Mouse (Mus musculus) hindbrain, embryonic 10.5 days (tissue): ENCODE measurements around the gene Prss16. TPM values are rescaled to one million over a fixed set of nuclear protein-coding genes. Genes with fewer than 3 reads are reported as not detected.

ENCODE experiments used
- DNase-seq: peaks from one replicate; pipeline ENCODE4 v3.0.0-alpha.2; 2017; ENCODE audit warnings: low spot score
- H3K27ac ChIP-seq: fragments of 300-500 bp; sonication (generic); 2 replicates; pipeline ENCODE4 v1.5.1; 2016; ENCODE audit warnings: mild to moderate bottlenecking, moderate library complexity
- H3K27me3 ChIP-seq: fragments of 300-500 bp; sonication (generic); 2 replicates; pipeline ENCODE4 v1.6.1; 2016; ENCODE audit warnings: mild to moderate bottlenecking; ENCODE audit not compliant: poor library complexity, insufficient read depth, severe bottlenecking
- H3K36me3 ChIP-seq: fragments of 300-500 bp; sonication (generic); 2 replicates; pipeline ENCODE4 v1.6.1; 2016; ENCODE audit warnings: mild to moderate bottlenecking, moderate library complexity
- H3K4me1 ChIP-seq: fragments of 300-500 bp; sonication (generic); replicated peaks from 2 replicates; pipeline ENCODE4 v1.6.1; 2016; ENCODE audit warnings: mild to moderate bottlenecking
- H3K4me3 ChIP-seq: fragments of 300-500 bp; sonication (generic); 2 replicates; pipeline ENCODE4 v1.5.1; 2016; ENCODE audit warnings: mild to moderate bottlenecking, moderate library complexity
- H3K9me3 ChIP-seq: fragments of 300-500 bp; sonication (generic); 2 replicates; pipeline ENCODE4 v1.6.1; 2016; ENCODE audit warnings: mild to moderate bottlenecking, moderate library complexity
- WGBS: fragments of 180-500 bp; shearing (Covaris S2); methylation state at CpG from one replicate; pipeline ENCODE4 v1.1.7; 2016; 5-methylcytosine and 5-hydroxymethylcytosine counted together
- polyA plus RNA-seq: library from polyadenylated mRNA; unstranded; fragments of >200 nt; fragmentation: Nextera tagmentation; extraction: Ambion mirVana; gene quantifications from 2 replicates; pipeline ENCODE4 v1.2.1, GENCODE M21; 2016

Prss16 gene
- polyA plus RNA-seq, 1 experiment from 2014 or later = 0.18 TPM

GRCm38 (mm10) chr13:22033741-22034442, 24.4 kb upstream of the Prss16 start:
- peak overlapping the region; percentile 87 for H3K27ac ChIP-seq
- 62% methylated on average over 5 of the region's 5 CpGs for WGBS
- no peaks in the 10 kb centered on the region for H3K36me3 ChIP-seq
- peaks cover 25% of the 10 kb centered on the region for H3K4me1 ChIP-seq
- no peaks in the 10 kb centered on the region for H3K9me3 ChIP-seq
- no peaks in the 10 kb centered on the region for H3K27me3 ChIP-seq
- no peak for DNase-seq
- H3K4me3 ChIP-seq = peak overlapping the region; percentile 57

DNA sequence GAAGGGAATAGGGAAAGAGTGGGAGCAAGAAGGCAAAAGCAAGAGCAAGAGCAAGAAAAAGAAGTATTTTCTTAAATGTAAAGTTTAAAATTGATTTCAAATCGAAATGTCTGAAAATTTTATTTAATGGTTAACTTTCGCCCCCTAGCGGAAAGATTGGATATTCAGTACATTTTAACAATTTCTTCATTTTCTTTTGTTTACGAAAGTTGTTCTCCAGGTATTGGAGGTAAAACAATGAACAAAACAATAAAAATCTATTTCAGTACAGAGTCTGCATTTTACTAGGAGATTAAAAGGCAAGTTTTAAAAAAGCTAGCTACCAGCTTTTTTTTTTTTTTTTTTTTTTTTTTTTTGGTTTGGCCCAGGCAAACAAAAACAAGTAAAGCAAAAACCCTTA, 21.0 kb upstream of the Prss16 start:
- H3K36me3 ChIP-seq = no peaks in the 10 kb centered on the region
- peaks cover 26% of the 10 kb centered on the region for H3K4me1 ChIP-seq
- 20% methylated on average over 4 of the region's 4 CpGs for WGBS
- no peak for DNase-seq
- no peaks in the 10 kb centered on the region for H3K9me3 ChIP-seq
- no peaks in the 10 kb centered on the region for H3K27me3 ChIP-seq
- H3K27ac ChIP-seq = no peak overlapping the region
- no peak overlapping the region for H3K4me3 ChIP-seq

- no peaks in the 10 kb centered on the region for H3K27me3 ChIP-seq
- peak; percentile 55 for DNase-seq
- 31% methylated on average over 8 of the region's 8 CpGs for WGBS
- no peaks in the 10 kb centered on the region for H3K9me3 ChIP-seq
- H3K27ac ChIP-seq = no peak overlapping the region
- no peaks in the 10 kb centered on the region for H3K36me3 ChIP-seq
- H3K4me1 ChIP-seq = peaks cover 27% of the 10 kb centered on the region
- H3K4me3 ChIP-seq = no peak overlapping the region
These were observed 20.4 kb upstream of the Prss16 start for GRCm38 (mm10) chr13:22029928-22030327.

DNA sequence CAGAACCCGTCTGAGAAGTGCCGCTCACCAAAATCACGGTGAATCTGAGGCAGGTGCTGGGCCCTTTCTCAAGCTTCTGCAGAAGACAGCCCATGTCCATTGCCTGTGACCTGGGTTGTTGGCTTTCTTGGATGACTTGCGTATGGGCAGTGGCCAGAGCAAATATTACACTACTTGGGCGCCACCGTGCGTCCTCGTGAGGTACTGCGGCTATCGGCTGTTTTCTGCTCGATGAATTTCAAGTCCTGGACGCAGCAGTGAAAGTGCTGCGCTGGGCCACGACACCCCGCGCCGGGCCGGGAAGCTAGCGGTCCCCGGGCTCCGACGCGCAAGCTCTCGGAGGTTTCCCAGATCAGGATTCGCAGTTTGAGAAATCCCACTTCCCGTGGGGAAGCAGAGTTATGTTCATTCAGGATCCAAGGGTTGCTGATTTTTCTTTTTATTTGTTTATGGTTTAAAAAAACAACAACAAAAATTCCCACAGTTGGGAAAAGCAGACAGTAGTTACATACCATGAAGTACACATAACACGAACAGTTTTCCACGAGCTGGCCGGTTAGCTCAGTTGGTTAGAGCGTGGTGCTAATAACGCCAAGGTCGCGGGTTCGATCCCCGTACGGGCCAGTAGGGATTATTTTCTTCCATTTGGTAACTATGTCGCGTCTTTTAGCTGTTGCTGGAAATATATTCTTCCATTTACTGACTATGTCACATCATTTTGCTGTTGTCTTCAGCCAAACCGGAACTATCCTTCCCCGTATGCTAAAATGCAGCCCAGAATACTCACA, 19.3 kb upstream of the Prss16 start:
- peaks cover 16% of the 10 kb centered on the region for H3K4me1 ChIP-seq
- H3K36me3 ChIP-seq = no peaks in the 10 kb centered on the region
- H3K27ac ChIP-seq = peak overlapping the region; percentile 86
- H3K9me3 ChIP-seq = no peaks in the 10 kb centered on the region
- WGBS = under 1% methylated on average over 40 of the region's 40 CpGs
- peak; percentile 96 for DNase-seq
- H3K27me3 ChIP-seq = no peaks in the 10 kb centered on the region
- peak overlapping the region; percentile 59 for H3K4me3 ChIP-seq

DNA sequence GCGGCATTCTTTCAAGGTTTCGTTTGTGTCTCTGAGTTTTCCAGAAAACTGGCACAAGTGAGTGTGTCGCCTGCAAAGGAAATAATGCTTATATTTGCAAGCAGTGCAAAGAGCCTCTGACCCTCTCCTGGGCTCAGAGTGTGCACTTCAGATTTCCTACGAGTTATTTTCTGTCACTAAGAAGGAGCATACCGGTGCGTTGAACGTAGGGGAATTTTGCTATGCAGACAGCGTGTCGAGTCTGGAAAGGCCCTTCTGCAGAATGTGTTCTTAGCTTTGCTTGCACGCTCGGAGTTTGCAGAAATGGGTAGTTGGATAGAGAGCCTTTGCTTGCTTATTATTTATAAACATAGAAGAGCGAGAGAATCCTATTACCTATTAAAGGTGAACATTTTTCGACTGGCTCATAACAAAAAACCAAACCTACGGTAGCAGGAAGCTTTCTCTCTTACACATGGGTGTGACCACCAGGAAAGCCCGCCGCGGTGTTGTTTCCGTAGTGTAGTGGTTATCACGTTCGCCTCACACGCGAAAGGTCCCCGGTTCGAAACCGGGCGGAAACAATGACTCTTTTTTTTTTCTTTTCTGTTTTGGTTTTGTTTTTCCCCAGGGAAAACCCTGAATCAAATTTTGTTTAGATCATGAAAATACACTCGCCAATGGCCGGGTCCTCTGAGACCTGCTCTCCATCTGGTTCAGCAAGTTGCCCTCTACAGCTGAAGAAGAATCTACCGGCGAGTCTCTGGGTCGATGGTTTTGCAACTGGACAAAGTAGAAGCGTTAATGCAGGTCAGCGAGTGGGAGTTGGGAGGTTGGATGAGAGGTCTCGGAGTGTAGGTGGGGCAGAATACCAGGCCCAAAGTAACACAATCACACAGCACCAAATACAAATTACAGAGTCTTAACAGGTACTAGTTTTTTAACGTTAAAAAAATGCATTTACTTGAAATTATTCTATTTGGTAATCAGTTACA, 16.8 kb upstream of the Prss16 start:
- H3K4me1 ChIP-seq = peaks cover 15% of the 10 kb centered on the region
- H3K36me3 ChIP-seq = no peaks in the 10 kb centered on the region
- 1% methylated on average over 35 of the region's 35 CpGs for WGBS
- peak; percentile 90 for DNase-seq
- H3K4me3 ChIP-seq = peak overlapping the region; percentile 62
- no peaks in the 10 kb centered on the region for H3K27me3 ChIP-seq
- H3K9me3 ChIP-seq = no peaks in the 10 kb centered on the region
- H3K27ac ChIP-seq = peak overlapping the region; percentile 79

DNA sequence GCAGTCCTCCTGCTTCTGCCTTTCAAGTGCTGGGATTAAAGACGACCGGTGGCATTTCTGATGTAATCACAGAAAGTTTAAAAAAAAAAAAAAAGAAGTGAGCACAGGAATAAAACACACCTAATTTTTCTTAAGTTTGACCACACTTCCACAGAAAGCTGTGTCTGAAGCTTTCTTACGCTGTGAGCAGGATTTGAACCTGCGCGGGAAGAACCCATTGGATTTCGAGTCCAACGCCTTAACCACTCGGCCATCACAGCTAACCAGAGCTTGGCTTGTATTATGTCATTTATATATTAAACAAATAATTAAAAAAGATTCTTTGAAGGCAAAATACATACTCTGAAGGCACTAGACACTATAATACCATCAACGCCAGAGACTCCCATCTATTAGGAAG, 12.7 kb upstream of the Prss16 start:
- under 1% methylated on average over 9 of the region's 9 CpGs for WGBS
- peak overlapping the region; percentile 60 for H3K4me3 ChIP-seq

DNA sequence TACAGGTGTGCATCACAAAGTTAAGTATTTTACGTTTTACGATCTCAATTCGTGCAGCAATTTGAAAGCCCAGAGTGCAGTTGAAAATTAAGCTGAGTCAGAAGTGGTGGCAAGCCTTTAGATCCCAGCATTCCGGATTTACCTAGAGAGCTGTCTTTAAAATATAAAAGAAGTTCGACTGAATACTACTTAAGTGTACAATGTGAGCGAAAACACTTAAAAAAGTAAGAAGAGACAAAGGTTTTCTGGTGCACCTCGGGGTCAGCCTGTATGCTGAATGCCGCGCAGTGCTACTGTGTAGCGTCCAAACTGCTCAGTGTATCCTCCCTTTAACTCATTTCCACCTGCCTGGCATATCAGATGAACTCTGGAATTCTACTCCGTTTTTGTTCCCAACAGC, 12.0 kb upstream of the Prss16 start:
- DNase-seq = no peak

More for the DNA sequence above, 12.7 kb upstream of the Prss16 start:
- Histone ChIP-seq H3K9me3 (no peaks in the 10 kb centered on the region), H3K36me3 (no peaks in the 10 kb centered on the region), H3K4me1 (peaks cover 18% of the 10 kb centered on the region), H3K27me3 (peaks cover 35% of the 10 kb centered on the region), H3K27ac (no peak overlapping the region)
- peak; percentile 86 for DNase-seq

GRCm38 (mm10) chr13:22020901-22021339, 11.4 kb upstream of the Prss16 start:
- WGBS = under 1% methylated on average over 8 of the region's 8 CpGs
- peaks cover 42% of the 10 kb centered on the region for H3K27me3 ChIP-seq
- DNase-seq = peak; percentile 63
- no peaks in the 10 kb centered on the region for H3K36me3 ChIP-seq
- H3K27ac ChIP-seq = no peak overlapping the region
- H3K9me3 ChIP-seq = no peaks in the 10 kb centered on the region
- peaks cover 16% of the 10 kb centered on the region for H3K4me1 ChIP-seq
- peak overlapping the region; percentile 60 for H3K4me3 ChIP-seq

More for the DNA sequence above, 12.0 kb upstream of the Prss16 start:
- peak overlapping the region; percentile 60 for H3K4me3 ChIP-seq
- H3K36me3 ChIP-seq = no peaks in the 10 kb centered on the region
- H3K4me1 ChIP-seq = peaks cover 18% of the 10 kb centered on the region
- WGBS = under 1% methylated on average over 11 of the region's 11 CpGs
- H3K27ac ChIP-seq = 0 out of 2 replicates have a peak overlapping the region, but pooled peaks have one; percentile 12
- no peaks in the 10 kb centered on the region for H3K9me3 ChIP-seq
- H3K27me3 ChIP-seq = peaks cover 36% of the 10 kb centered on the region

GRCm38 (mm10) chr13:22019934-22020835, 10.6 kb upstream of the Prss16 start:
- Histone ChIP-seq H3K4me1 (peaks cover 11% of the 10 kb centered on the region; the same call in 1 of the 2 replicates), H3K27me3 (peaks cover 47% of the 10 kb centered on the region), H3K4me3 (peak overlapping the region; percentile 60), H3K27ac (no peak overlapping the region), H3K36me3 (no peaks in the 10 kb centered on the region), H3K9me3 (peaks cover 2% of the 10 kb centered on the region; the same call in 1 of the 2 replicates)
- under 1% methylated on average over 44 of the region's 44 CpGs for WGBS
- DNase-seq = peak; percentile 46

GRCm38 (mm10) chr13:22015479-22016450, 6.2 kb upstream of the Prss16 start:
- peaks cover 14% of the 10 kb centered on the region; the same call in 1 of the 2 replicates for H3K4me1 ChIP-seq
- H3K36me3 ChIP-seq = no peaks in the 10 kb centered on the region
- H3K4me3 ChIP-seq = peak overlapping the region; percentile 18; the same call in 1 of the 2 replicates
- 15% methylated on average over 27 of the region's 27 CpGs for WGBS
- DNase-seq = peak; percentile 84
- H3K27ac ChIP-seq = no peak overlapping the region
- peaks cover 89% of the 10 kb centered on the region for H3K27me3 ChIP-seq
- peaks cover 4% of the 10 kb centered on the region; the same call in 1 of the 2 replicates for H3K9me3 ChIP-seq
